Mouse (Mus musculus) left cerebral cortex, postnatal 10 days (tissue): ENCODE results near the gene Gm10260. TPM values are rescaled to one million over a fixed set of nuclear protein-coding genes. Genes with fewer than 3 reads are reported as not detected.

Experiments
- DNase-seq, 2 experiments: peaks; one replicate each; pipeline ENCODE4 v3.0.0; 2021 to 2022; ENCODE audit warnings: low spot score in 2 of 2, mixed read lengths in 1 of 2; ENCODE audit errors: extremely low spot score in 1 of 2
- intact Hi-C: fragments of 180-260 bp; cut with DNase I; formaldehyde crosslinking; loops from one replicate; pipeline ENCODE4 v1.15.1; 2025
- total RNA-seq, 2 experiments: library from RNA; stranded (reverse); gene quantifications; 2 replicates each; pipeline ENCODE4 v1.2.3; 2021

Gm10260 gene
- total RNA-seq, 2 experiments from 2014 or later, result 113 to 120 TPM

DNA sequence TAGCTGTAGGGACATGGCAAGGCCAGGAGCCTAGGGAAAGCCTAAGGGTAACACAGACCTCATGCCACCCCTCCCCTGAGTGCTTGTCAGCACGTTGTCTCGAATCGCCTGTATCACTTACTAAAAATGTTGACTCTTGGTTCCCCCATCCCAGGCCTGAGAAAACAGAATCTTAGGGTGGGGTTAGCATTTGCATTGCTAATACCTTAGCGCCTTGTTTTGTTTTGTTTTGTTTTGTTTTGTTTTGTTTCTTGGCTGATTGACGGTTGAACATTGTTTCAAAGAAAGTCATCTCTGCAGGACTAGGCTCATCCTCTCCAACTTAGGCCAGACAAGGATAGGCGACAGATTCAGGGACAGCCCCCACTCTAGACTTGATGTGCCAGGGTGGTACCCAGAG, 35.9 kb downstream of the Gm10260 start:
- intact Hi-C loops, result no loop called here
- DNase-seq, result no peak

DNA sequence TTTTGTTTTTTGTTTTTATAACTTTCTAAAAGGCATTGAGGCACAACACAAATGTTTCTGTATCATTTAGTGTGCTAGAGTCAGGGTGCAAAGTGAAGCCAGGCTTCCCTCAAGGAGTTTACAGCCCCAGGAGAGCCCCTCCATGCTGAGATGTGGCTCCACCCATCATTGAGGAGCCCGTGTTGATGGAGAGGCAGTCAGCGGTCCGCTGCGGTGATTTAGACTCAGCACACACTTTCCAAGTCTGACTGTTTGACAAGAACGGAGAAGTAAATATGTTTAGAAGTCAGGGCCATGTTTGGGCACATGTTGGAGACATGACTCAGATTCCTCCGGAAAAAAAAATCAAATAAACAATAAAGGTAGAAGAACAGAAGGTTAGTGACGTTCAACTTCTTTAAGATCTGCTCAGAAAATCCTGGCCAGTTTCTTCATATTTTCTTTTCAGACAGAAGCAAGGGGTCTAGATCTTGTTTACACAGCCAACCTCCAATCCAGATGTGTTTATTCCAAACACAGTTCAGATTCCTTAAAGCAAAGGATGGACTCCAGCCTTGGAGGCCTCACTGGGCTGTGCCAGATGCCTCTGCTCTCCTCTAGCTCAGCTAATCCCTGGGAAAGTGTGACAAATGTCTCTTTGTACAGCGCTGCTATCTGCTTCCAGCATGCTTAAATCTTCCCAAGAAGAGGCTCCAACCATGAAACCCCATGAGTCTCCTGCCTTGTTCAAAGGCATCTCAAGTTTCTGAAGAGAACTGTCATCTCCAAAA, 47.7 kb downstream of the Gm10260 start:
- intact Hi-C loops, result no loop called here
- DNase-seq, result no peak

DNA sequence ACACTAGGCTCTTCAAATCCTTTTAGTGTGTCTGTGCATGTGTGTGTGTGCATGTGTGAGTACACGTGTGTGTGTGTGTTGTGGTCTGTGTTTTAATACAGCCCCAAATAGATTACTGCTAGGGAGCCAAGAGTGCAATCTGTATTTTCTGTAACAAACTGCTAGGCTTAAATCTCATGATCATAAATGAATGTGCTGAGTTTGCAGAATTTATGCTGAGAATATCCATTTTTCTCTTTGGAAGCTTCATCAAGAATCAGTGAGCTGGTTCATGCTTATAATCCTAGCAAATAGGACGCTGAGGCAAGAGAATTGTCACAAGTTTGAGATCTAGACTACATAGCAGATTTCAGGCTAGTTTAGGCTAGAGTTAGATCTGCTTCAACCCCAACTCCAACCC, 48.9 kb downstream of the Gm10260 start:
- intact Hi-C loops, result no loop called here
- DNase-seq, result no peak
